Mouse (Mus musculus) heart, embryonic 10.5 days (tissue): ENCODE measurements around the gene Uhrf1bp1. TPM values are rescaled to one million over a fixed set of nuclear protein-coding genes. Genes with fewer than 3 reads are reported as not detected.

ENCODE experiments used
- DNase-seq: peaks from one replicate; pipeline ENCODE4 v3.0.0-alpha.2; 2017; ENCODE audit warnings: low spot score
- H3K27ac ChIP-seq: fragments of 300-500 bp; sonication (generic); 2 replicates; pipeline ENCODE4 v1.5.1; 2016; ENCODE audit warnings: mild to moderate bottlenecking
- H3K27me3 ChIP-seq: fragments of 300-500 bp; sonication (generic); 2 replicates; pipeline ENCODE4 v1.6.1; 2016; ENCODE audit warnings: mild to moderate bottlenecking; ENCODE audit not compliant: poor library complexity, insufficient read depth, severe bottlenecking
- H3K36me3 ChIP-seq: fragments of 300-500 bp; sonication (generic); 2 replicates; pipeline ENCODE4 v1.6.1; 2016; ENCODE audit warnings: mild to moderate bottlenecking, moderate library complexity
- H3K4me1 ChIP-seq: fragments of 300-500 bp; sonication (generic); 2 replicates; pipeline ENCODE4 v1.6.1; 2016; ENCODE audit warnings: mild to moderate bottlenecking
- H3K4me3 ChIP-seq: fragments of 300-500 bp; sonication (generic); 2 replicates; pipeline ENCODE4 v1.5.1; 2016; ENCODE audit warnings: mild to moderate bottlenecking, moderate library complexity
- H3K9me3 ChIP-seq: fragments of 300-500 bp; sonication (generic); 2 replicates; pipeline ENCODE4 v1.6.1; 2016; ENCODE audit warnings: mild to moderate bottlenecking, moderate library complexity
- WGBS: fragments of 180-500 bp; shearing (Covaris S2); methylation state at CpG from one replicate; pipeline ENCODE4 v1.1.7; 2016; 5-methylcytosine and 5-hydroxymethylcytosine counted together
- polyA plus RNA-seq: library from polyadenylated mRNA; unstranded; fragments of >200 nt; fragmentation: Nextera tagmentation; extraction: Ambion mirVana; gene quantifications from 2 replicates; pipeline ENCODE4 v1.2.1, GENCODE M21; 2016

The Uhrf1bp1 gene
- polyA plus RNA-seq, 1 experiment from 2014 or later = 5.0 TPM

GRCm38 (mm10) chr17:27857649-27858475, 1.6 kb downstream of the Uhrf1bp1 start:
- Histone ChIP-seq H3K27me3 (no peaks in the 10 kb centered on the region), H3K4me1 (peaks cover 40% of the 10 kb centered on the region), H3K9me3 (no peaks in the 10 kb centered on the region), H3K4me3 (peak overlapping the region; percentile 92), H3K27ac (peak overlapping the region; percentile 18; the same call in 1 of the 2 replicates), H3K36me3 (peaks cover 15% of the 10 kb centered on the region)
- DNase-seq = no peak
- 35% methylated on average over 11 of the region's 11 CpGs for WGBS

- peak; percentile 83 for DNase-seq
- Histone ChIP-seq H3K4me1 (peaks cover 40% of the 10 kb centered on the region), H3K9me3 (no peaks in the 10 kb centered on the region), H3K27ac (peak overlapping the region; percentile 18; the same call in 1 of the 2 replicates), H3K27me3 (no peaks in the 10 kb centered on the region), H3K36me3 (peaks cover 4% of the 10 kb centered on the region), H3K4me3 (peak overlapping the region; percentile 92; the same call in 1 of the 2 replicates)
- WGBS = 36% methylated on average over 2 of the region's 2 CpGs
Measured at GRCm38 (mm10) chr17:27859131-27859530, 2.9 kb downstream of the Uhrf1bp1 start.

DNA sequence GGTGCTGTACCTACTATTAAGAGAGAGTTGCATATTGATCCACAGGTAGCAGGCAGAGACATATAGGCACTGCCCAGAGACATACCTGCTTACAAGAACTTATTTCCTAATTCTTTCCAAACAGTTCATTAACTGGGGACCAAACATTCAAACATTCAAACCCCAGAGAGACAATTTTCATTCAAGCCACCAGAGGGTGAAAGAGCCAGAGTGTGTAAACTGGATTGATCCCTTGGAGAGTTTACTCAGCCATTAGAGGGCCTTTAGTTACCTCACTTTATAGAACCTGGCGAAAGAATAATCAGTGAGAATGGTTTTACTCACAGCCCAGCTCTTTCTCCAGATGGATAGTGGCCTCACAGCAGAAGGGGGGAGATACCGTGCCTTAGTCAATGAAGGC, 9.2 kb downstream of the Uhrf1bp1 start:
- Histone ChIP-seq H3K4me3 (no peak overlapping the region), H3K36me3 (peaks cover 7% of the 10 kb centered on the region; the same call in 1 of the 2 replicates), H3K9me3 (no peaks in the 10 kb centered on the region), H3K27me3 (no peaks in the 10 kb centered on the region), H3K27ac (no peak overlapping the region), H3K4me1 (peaks cover 11% of the 10 kb centered on the region)
- no peak for DNase-seq
- 84% methylated on average over 2 of the region's 2 CpGs for WGBS

DNA sequence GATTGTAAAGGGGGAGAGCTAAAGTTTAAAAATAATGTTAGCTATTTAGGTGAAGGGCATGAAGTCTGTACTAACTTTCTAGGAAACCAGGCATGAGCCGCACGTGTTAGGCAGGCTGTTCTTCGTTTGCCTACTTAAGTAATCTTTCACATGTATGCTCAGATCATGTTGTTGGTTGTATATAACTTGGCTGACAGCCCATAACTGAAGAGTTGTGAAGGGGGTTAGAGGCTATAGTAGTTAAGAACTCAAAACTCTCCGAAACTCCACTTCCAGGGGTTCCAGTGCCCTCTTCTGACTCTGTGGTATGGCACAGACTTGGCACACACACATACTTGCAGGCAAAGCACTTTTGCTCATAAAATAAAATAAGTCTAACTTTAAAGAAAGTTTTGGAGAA, 10.5 kb downstream of the Uhrf1bp1 start:
- no peak overlapping the region for H3K27ac ChIP-seq
- peaks cover 4% of the 10 kb centered on the region for H3K4me1 ChIP-seq
- no peak for DNase-seq
- H3K27me3 ChIP-seq = no peaks in the 10 kb centered on the region
- no peaks in the 10 kb centered on the region for H3K9me3 ChIP-seq
- H3K4me3 ChIP-seq = no peak overlapping the region
- WGBS = 87% methylated on average over 4 of the region's 4 CpGs
- peaks cover 7% of the 10 kb centered on the region; the same call in 1 of the 2 replicates for H3K36me3 ChIP-seq

DNA sequence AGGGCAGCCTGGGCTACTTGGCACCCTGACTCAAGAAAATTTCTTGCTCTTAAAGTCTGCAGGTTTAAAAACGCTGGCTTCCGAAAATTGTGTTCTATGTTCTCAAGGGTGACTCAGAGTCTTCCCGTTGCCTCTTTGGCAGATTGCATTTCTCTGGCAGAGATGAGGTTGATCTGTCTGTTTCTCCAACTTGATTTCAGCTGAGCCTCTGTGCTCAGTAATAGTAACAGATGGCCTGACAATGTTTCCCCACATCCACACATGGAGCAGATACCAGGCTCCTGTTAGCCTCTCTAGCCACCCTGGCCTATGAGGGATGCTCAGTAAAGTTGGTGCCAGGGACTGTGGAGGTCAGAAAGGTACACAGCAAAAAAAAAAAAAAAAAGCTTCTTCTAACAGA, 15.6 kb downstream of the Uhrf1bp1 start:
- WGBS = 80% methylated on average over 3 of the region's 3 CpGs
- Histone ChIP-seq H3K36me3 (peaks cover 7% of the 10 kb centered on the region; the same call in 1 of the 2 replicates), H3K27ac (no peak overlapping the region), H3K4me3 (no peak overlapping the region), H3K27me3 (no peaks in the 10 kb centered on the region), H3K9me3 (no peaks in the 10 kb centered on the region), H3K4me1 (peaks cover 15% of the 10 kb centered on the region)
- DNase-seq = no peak

- no peak overlapping the region for H3K27ac ChIP-seq
- 79% methylated on average over 3 of the region's 3 CpGs for WGBS
- H3K4me1 ChIP-seq = peaks cover 15% of the 10 kb centered on the region
- no peaks in the 10 kb centered on the region for H3K27me3 ChIP-seq
- no peaks in the 10 kb centered on the region for H3K9me3 ChIP-seq
- no peak for DNase-seq
- no peak overlapping the region for H3K4me3 ChIP-seq
- peaks cover 14% of the 10 kb centered on the region for H3K36me3 ChIP-seq
Measured at GRCm38 (mm10) chr17:27873583-27873982, 17.3 kb downstream of the Uhrf1bp1 start.

GRCm38 (mm10) chr17:27874510-27874909, 18.3 kb downstream of the Uhrf1bp1 start:
- 57% methylated on average over 5 of the region's 5 CpGs for WGBS

DNA sequence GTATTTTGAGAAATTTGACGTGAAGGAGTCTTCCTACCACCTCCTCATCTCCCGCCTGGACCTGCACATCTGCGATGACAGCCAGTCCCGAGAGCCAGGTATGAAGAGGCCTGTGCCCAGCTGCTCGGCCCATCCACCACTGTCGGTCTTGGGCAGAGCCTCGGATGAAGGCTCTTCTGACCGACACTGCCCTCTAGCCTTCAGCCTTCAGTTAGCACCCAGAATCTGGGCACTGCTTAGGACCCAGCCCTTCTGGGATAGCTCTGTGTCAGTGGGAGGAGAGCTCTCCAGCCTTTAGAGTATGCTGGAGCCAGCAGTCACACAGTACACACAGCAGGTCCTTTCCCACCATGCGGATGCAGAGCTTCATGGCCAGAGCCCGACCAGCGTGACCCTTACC, 25.3 kb downstream of the Uhrf1bp1 start:
- Histone ChIP-seq H3K27ac (no peak overlapping the region), H3K36me3 (peaks cover 80% of the 10 kb centered on the region), H3K4me1 (no peaks in the 10 kb centered on the region), H3K27me3 (no peaks in the 10 kb centered on the region), H3K4me3 (no peak overlapping the region), H3K9me3 (no peaks in the 10 kb centered on the region)
- no peak for DNase-seq
- 62% methylated on average over 11 of the region's 11 CpGs for WGBS

More at GRCm38 (mm10) chr17:27874510-27874909, 18.3 kb downstream of the Uhrf1bp1 start:
- Histone ChIP-seq H3K9me3 (no peaks in the 10 kb centered on the region), H3K4me1 (peaks cover 15% of the 10 kb centered on the region), H3K36me3 (peaks cover 21% of the 10 kb centered on the region), H3K27me3 (no peaks in the 10 kb centered on the region), H3K4me3 (no peak overlapping the region), H3K27ac (no peak overlapping the region; the same call in 1 of the 2 replicates)
- no peak for DNase-seq

DNA sequence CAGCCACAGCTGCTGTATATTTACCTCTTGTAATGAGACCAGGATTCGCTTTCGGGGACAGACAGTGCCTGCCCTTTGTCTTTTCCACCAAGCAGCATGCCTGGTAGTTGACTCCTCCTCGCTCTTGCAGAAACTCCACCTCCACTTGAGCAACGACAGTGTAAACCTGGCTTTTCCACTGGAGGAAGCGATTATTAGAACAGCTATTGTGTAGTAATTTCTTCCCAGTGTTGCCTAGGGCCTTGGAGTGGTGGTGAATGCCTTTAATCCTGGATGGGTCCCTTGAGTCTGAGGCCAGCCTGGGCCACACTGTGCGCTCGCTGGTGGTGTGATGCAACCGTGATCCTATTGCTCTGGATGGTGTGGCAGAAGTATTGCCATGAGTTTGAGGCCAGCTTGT, 26.9 kb downstream of the Uhrf1bp1 start:
- Histone ChIP-seq H3K27ac (no peak overlapping the region), H3K4me3 (no peak overlapping the region), H3K36me3 (peaks cover 90% of the 10 kb centered on the region), H3K9me3 (no peaks in the 10 kb centered on the region), H3K27me3 (no peaks in the 10 kb centered on the region), H3K4me1 (no peaks in the 10 kb centered on the region)
- DNase-seq = no peak
- 89% methylated on average over 8 of the region's 8 CpGs for WGBS

DNA sequence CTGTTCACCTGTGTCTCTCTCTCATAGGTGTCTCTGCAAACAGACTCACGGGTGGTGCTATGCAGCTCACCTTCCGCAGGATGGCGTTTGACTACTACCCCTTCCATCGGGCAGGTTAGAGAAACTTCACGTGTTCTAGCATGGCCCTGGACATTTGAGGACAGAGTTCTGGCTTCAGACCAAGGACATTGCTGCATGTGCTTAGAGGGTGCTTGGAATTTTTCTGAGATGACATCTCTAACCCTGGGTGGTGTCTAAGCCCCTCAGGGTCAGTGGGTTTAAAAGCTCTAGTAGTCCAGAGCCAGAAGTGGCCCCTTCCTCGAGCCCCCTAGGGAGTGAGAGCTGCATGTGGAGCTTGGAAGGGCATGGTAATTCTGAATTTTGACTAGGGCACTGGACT, 27.8 kb downstream of the Uhrf1bp1 start:
- Histone ChIP-seq H3K27ac (no peak overlapping the region), H3K36me3 (peaks cover 87% of the 10 kb centered on the region), H3K9me3 (no peaks in the 10 kb centered on the region), H3K4me1 (no peaks in the 10 kb centered on the region), H3K27me3 (no peaks in the 10 kb centered on the region), H3K4me3 (no peak overlapping the region)
- WGBS = 88% methylated on average over 6 of the region's 6 CpGs
- no peak for DNase-seq

- no peak for DNase-seq
- Histone ChIP-seq H3K4me3 (no peak overlapping the region), H3K27me3 (no peaks in the 10 kb centered on the region), H3K36me3 (peaks cover 78% of the 10 kb centered on the region), H3K9me3 (no peaks in the 10 kb centered on the region), H3K4me1 (no peaks in the 10 kb centered on the region), H3K27ac (no peak overlapping the region)
- 81% methylated on average over 19 of the region's 19 CpGs for WGBS
Measured at GRCm38 (mm10) chr17:27886499-27887210, 30.4 kb downstream of the Uhrf1bp1 start.

GRCm38 (mm10) chr17:27907512-27908205, 51.4 kb downstream of the Uhrf1bp1 start:
- under 1% methylated on average over 45 of the region's 45 CpGs for WGBS
- Histone ChIP-seq H3K4me1 (peaks cover 34% of the 10 kb centered on the region), H3K27me3 (no peaks in the 10 kb centered on the region), H3K9me3 (no peaks in the 10 kb centered on the region), H3K36me3 (peaks cover 23% of the 10 kb centered on the region), H3K27ac (peak overlapping the region; percentile 88), H3K4me3 (peak overlapping the region; percentile 90)
- DNase-seq = peak; percentile 96
